Mouse (Mus musculus) urinary bladder, postnatal 25 days (tissue): ENCODE results near the gene Mpp1.
"Not testable (repeated sequence)": the region's sequence is repeated elsewhere in the genome, so short reads cannot be mapped to it uniquely, and the experiment has no call there.

Experiments used
- DNase-seq: peaks from one replicate; pipeline ENCODE4 v3.0.0; 2022; ENCODE audit warnings: low spot score

Mpp1 gene

DNA sequence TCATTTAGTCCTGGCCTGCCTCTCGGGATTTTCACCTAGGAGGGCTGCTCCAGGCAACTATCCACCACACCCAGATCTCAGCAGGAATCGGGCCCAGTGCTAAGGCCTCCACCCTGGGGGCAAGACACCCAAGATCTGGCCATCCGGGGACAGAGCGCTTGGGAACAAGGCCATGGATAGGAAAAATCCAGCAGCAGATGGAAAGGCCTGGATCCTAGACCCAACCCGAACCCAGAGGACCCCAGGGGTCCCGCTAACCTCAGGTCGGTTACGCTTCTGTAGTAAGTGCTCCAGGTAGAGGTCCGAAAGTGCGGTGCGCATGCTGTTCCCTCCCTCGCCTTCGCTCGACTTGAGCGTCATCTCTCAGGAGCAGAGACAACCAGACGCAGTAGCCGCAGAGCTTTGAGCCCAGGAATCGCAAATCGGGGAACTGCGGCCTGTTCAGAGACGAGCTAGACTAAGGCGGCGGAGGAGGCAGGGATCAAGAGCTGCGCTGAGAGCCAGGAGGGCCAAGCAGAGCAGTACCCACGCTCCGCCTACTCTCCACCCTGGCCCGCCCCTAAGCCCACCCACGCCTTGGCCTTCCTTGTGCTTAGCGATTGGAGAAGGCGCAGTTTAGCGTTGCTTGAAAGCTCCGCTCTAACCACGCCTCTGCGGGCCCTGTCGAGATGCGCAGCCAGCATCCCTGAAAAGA lies at the start of gene Mpp1:
TSS of gene Mpp1 (minus strand) at position 550 of the 694 bp plus-strand sequence.
- peak; percentile 58 for DNase-seq

DNA sequence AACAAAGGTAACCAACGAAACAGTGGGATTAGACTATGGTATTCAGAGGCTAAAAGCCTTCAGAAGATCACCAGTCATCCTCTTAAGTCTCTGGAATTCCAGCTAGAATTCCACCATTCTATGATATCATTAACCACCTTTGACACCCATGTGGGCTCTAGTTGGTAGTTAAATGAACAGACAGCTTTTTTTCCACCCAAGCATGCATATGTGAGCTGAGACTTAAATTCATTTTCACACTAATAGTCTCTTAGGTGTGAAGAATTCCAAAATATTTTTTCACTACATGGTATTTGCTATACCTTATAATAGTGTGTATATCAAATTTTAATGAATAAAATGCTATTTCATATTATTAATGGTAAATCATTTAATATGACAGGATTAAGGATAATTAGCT lies 32.9 kb upstream of the Mpp1 start, which contains the start of gene Smim9:
TSS of gene Smim9 (minus strand) at position 101 of the 400 bp plus-strand sequence.
- DNase-seq = no peak

DNA sequence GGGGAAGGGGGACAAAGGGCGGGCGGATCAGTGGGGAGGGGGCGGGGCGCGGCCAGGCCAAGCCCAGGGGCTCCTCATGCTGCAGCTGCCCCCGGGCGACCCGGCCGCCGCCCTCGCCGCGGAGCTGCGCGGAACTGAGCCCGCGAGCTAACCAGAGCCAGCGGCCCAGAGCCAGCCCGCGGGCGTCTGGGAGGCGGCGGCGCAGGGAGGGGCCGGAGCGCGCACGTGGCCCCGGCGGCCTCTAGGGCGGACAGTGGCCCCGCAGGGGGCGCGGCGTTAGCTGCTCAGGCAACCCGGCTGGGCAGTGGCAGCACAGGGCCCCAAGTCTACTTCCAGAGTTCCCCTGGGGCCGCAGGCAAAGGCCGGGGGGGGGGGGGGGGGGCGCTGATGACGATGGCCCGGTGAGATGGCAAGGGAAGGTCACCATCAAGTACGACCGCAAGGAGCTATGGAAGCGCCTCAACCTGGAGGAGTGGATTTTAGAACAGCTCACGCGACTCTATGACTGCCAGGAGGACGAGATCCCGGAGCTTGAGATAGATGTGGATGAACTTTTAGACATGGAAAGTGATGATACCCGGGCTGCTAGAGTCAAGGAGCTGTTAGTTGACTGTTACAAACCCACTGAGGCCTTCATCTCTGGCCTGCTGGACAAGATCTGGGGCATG lies 24.9 kb upstream of the Mpp1 start:
- DNase-seq = peak; percentile 11

DNA sequence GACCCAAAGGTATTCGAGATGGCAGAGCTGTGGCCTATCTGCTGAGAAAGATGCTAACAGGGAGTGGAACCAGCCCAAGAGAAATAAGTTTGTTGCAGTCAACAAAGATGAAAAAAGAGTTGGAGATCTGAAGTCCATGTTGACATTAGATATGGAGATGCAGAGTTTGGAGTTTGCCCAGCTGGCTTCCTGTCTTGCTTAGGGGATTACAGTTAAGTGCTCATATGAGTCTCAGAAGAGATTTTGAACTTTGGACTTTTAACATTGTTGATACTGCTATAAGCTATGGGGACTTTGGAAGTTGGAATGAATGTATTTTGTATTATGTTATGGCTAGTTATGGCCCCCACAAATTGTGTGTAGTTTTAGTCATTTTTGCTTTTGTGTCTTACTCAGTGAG lies 21.4 kb upstream of the Mpp1 start:
- no peak for DNase-seq

DNA sequence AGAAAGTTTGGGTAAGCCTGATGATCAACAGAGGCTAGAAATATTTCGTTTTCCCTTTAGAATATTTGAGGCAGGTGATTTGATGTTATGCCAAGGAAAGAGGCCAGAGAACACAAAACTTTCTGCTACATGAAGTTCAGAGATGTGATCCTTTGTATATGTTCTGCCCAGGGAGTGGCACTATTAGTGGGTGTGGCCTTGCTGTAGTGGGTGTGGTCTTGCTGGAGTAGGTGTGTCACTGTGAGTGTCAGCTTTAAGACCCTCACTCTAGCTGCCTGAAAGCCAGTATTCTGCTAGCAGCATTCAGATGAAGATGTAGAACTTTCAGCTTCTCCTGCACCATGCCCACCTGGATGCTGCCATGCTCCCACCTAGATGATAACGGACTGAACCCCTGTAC lies 19.5 kb upstream of the Mpp1 start:
- DNase-seq = no peak

DNA sequence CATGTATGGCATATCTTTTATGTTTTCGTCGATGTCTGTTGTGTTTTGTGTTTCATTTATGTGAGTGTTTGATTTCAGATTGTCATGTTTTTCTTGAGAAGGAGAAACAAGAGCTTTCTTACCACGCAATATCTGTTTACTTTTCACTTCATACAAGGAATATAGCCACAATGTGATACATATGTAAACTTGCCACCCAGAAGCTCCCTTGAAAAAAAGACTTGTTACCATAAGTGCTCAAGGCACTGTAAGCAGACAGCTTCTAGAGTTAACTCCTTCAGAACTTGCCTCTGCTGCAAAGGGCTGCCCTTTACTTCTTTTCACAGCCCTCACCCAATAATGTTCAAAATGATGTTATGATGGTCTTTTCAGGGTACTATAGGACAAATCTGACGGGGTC lies 17.6 kb upstream of the Mpp1 start:
- DNase-seq = no peak

DNA sequence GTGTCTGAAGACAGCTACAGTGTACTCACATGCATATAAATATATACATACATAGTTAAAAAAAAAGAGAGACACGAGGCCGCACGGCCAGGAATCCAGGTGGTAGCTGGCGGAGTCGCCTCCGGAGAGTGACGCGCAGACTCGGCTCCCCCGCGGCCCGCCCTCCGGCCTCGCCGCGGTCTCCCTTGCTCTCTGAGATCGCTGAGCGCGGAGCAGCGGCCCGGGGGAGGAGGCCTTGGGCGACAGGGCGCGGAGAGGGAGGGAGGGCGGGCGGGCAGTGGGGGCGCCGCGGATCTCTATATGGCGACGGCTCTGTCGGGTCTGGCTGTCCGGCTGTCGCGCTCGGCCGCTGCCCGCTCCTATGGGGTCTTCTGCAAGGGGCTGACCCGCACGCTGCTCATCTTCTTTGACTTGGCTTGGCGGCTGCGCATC lies 12.3 kb upstream of the Mpp1 start:
- DNase-seq = not testable (repeated sequence)

DNA sequence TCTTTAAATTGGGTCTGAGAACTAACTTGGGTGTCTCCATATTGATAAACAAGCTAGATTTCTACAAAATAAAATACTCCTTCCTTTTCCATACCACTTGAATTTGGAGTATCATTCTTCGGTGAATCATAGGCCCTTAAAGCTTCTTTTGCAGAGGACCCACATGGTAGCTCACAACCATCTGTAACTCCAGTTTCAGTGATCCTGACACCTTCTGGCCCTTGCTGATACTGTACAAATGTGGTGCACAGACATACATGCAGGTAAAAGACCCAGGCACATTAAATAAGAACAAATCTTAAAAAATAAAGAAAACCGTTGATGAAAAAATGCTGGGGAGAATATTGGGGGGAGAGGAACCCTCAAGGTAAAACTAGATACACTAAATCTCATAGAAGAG lies 7.4 kb upstream of the Mpp1 start:
- DNase-seq = no peak

DNA sequence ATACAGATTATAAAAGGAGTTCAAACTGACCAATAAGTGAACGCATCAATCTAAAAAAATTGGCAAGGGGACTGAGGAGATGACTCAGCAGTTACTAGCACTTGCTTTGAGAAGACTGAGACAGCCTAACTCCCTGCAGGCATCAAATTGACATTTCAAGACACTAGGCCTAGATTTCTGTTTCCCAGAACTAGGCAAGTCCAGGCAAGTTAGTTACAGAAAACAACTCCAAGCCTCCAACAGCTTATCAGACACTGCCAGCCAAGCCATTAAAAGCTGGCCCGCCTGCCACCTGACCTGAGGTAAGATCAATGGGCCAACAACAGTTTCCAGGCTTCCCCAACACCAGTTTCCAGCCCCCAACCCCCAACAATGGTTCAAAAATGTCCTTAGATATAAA lies 6.9 kb upstream of the Mpp1 start:
- DNase-seq = no peak

DNA sequence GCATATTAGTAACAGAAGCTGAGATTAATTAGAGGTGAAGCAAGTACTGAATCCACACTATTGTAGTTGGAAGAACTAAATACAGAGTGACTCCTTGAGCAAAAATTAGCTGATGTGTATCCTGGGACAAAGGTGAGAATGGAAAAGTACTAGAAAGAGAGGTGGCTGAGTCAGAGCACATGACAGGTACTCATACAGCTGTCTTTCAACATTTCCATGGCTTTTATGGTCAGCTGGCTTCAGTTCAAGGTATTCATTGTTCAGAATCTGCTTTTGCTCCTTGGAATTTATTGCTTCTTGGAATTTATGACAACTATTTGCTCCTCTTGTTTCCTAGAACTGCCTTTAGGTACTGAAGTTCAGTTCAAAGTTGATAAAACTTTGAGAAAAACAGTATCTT lies 6.1 kb upstream of the Mpp1 start:
- no peak for DNase-seq

DNA sequence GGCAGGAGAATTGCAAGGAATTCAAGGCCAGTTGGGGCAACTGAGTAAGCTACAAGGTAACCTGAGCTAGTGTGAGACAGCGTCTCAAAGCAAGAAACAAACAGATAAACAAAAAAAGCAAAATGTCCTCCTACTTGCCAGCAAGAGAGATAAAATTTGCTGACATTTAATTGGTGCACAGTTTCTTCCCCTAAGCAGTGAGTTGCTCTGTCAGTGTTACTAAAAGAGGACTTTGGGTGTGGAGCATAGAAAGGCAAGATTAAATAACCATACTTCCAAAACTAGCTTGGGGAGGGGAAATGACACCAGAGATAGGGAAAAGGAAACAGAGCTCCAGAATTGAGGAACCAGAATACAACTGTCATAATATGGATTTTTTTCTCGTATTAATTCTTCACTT lies 1.3 kb downstream of the Mpp1 start:
- DNase-seq = no peak

DNA sequence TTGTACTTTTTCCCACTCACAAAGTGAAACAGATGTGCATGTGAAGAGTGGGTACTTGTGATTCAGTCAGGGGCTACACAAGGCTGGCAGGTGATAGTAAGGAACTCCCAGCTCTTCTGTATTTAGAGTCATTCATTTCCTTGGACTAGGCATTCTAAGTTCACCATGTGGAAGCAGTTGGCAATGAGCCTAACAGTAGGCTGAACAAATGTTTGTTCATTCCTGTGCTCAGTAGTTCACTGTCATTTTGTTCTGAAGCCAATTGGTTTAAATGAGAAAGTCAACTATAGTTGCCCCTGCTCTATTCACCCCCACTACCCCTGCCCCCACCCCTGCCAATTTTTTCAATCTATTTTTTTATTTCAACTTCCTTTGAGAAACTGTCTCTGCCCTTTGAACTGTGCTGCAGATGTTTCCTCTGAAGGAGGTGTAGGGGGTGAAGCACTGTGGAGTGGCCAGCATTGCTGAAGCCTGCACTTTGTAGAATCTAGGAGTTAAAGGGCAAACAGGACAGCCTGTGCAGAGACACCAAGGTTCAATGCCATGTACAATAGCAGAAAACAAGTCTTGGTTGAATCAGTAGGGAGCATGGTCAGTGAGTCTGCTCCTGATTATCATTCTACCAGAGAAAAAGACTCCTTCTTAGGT lies 2.4 kb downstream of the Mpp1 start:
- DNase-seq = no peak

DNA sequence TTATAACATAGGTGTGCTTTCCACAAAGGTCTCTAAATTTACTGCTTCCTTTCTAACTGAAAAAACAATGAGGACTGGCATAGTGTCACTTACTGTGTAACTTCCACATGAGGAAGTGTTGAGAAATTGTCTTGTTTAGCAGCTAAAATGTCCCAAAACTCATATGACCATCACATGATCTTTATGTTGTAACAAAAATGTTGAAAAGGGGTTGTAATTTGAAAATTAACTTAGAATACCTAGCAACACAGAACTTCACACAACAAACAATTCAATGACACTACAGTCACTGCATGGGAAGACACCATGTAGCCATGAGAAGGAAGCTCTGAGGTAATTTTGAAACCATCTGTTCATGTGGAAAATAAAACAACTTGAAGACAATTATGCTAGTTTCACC lies 3.9 kb downstream of the Mpp1 start:
- DNase-seq = no peak

DNA sequence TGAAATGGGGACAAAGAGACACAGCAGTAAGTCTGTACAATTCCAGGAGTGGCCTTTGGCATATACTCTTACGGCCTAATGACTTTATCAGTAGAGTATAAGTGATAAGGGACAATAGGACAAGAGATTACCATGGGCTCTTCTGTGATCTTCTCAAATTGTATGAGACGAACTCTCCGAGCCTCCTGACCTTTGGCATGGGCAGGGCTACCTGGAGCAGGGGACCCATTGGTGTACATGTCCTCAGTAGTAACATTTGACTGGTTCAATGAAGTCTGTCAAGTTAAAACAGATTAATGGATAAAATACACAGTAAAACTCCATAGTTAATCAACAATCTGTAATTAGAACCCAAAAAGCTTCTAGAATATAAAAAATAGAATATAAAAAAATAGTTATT lies 5.2 kb downstream of the Mpp1 start:
- DNase-seq = no peak

DNA sequence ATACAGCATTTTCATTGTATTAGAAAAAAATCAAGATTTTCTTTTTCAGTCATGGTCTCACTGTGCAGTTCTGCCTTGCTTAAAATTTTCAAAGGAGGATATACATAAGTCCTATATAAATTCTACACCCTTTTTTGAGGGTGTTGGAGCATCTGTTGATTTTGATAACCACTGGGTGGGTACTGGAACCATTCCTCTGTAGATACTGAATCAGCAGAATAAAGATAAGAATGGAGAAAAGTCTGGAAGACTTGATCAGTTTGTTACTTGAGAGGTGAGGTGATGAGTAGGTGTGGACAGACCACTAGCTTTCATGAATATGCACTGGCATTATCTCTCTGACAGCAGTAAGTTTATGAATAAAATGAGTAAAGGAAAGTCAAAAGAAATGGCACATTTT lies 15.3 kb downstream of the Mpp1 start:
- DNase-seq = no peak

DNA sequence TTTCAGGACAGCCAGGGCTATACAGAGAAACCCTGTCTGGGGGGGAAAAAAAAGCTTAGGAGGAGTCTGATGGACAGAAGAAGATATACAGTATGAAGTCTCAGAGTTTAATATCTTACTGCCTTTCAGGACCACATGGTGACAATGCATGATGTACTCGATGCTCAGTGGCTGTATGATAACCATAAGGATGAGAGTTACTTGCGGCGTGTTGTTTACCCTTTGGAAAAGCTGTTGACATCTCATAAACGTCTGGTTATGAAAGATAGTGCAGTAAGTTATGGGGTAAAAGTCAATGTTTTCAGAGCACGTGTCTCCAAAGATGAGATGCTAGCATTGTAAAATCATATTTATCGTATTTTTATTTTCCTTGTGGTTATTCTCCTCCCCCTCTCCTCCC lies 28.5 kb downstream of the Mpp1 start:
- DNase-seq = no peak

DNA sequence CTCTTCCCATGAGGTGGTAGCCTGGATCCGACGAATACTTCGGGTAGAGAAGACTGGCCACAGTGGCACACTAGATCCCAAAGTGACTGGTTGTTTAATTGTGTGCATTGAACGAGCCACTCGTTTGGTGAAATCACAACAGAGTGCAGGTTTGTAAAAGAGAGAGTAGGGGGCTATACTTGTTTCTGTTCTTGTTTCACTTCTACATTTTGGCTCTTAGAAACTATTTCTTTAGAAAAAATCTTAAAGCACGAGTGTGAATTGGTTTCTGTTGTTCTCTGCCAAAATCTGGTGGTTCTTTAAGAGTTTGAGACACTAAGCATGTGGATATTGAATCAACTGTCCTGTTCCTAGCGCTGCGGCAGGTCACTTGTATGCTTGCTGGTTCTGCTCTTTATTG lies 32.0 kb downstream of the Mpp1 start:
- no peak for DNase-seq

DNA sequence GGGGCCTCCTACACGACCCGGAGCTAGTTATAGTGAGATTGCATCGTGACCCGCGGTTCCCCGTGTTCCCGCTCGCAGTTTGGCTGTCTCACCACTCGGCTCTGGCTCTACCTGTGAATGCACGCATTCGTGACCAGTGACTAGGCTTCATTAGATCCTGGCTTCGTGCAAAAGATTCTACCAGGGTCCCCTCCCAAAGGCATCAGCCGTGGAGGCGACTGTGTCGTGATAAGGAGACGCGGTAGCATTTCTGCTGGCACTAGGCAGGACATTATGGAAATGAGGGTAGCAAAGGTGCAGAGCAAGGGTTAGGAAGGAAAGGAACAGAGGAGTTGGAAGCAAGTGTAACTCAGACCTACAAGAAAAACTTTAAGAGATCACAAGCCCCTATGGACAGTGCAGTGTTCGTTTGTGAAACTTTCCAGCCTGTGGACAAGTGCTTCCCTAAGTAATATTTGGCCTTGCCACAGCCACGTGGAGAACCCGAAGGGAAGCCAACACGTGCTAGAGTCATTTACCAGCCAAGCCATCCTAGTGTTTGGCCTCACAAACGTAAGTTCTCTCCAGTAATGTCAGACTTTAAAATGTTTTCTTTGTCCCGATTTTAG lies 34.5 kb downstream of the Mpp1 start:
- DNase-seq = no peak

DNA sequence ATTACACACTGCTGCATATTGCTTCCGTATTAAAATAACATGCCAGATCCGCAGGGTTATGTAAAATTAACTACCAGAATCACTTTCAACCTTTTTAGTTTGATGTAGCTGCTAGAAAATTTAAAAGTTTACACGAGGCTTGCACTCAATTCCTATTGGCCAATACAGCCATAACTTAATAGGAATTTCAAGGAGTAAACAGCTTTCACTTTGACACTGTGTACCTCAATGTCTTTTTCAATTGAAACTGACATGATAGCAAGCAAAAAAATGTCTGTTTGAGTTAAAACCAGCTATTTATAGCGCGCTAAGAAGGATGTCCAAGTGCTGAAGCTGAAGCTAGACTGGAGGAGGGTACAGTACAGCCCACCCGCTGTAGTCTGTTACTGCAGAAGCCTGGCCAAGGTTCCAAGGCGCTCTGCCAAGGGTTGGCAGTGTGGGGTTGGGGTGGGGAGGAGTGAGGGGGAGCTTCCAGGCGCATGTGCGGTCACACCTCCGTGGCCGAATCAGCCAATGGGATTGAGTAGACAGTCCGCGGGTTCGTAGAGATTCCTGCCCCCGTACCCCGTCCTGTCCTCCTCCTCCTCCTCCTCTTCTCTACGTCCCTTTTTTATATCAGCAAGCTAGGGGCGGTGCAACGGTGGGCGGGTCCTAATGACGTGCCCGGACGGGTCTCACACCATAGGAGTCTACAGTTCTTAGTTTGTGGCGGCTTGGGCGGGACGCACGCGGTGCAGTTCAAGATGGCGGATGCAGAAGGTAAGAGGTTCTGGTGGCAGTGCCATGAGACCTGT lies 35.2 kb downstream of the Mpp1 start, which contains the start of gene Dkc1:
TSS of gene Dkc1 (plus strand) at position 486 of the 794 bp plus-strand sequence.
- DNase-seq = peak; percentile 75

DNA sequence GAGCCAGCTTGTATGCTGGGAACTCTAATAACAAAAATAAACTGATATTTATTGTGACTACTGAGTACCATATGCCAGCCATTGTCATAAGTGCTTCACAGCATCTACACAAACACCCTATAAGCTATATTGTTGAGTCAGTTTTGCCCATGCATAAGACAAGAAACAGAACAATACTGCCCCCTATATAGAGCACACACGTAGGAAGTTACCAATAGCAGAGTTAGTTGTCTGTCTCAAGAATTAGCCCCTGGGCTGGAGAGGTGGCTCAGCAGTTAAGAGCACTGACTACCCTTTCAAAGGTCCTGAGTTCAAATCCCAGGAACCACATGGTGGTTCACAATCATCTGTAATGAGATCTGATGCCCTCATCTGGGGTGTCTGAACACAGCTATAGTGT lies 45.2 kb downstream of the Mpp1 start:
- DNase-seq = no peak

DNA sequence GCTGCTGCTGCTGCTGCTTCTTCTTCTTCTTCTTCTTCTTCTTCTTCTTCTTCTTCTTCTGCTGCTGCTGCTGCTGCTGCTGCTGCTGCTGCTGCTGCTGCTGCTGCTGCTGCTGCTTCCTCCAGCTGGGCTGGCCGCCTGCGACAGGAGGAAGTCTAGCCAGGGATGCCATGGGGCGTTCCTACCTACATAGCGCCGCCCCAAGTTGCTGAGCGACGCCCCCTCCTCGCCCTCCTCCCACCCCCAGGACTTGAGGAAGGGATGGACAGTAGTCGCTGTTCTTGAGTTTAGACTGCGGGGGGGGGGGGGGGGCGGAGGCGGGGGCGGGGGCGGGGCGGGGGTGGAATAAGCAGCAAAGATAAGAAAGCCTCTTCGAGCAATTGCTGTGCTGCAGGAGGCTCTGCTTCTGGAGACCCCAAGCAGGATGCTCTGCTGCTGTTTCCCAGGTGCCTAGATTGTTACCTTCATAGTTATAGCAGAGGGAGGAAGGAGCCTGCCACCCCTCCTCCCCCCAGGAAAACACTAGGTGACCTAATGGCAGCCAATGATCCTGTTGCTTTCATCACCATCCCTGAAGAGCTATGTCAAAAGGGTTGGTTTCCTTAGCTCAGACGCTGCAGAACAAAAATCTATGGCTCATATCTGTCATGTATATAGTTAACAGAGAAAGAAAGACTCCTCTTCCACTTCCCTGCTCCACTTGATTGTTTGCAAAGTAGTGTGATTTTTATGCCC lies 45.9 kb downstream of the Mpp1 start, which contains the start of gene Gab3:
TSS of gene Gab3 (minus strand) at position 685 of the 735 bp plus-strand sequence.
- no peak for DNase-seq
